Mouse (Mus musculus) urinary bladder, postnatal 10 days (tissue): ENCODE results near the gene Fam126a.

ENCODE experiments used
- DNase-seq: peaks from one replicate; pipeline ENCODE4 v3.0.0; 2022; ENCODE audit warnings: low spot score

The Fam126a gene

DNA sequence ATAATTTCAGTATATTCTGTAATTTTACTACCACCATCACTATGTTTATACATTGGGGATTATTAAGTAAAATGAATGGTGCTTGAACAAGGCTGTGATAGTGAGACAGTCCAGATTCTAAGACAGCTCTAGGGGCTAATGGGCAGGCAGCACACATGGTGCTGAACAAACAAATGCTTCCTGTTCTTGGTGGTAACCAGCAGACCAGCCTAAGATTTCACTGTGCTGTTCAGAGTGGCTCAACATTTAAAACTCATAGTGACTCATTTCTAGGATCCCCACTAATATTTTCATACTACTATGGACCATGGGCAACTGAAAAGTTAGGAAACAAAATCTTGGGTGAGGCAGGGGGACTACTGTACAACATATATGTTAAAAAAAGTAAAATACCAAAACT, 10.1 kb upstream of the Fam126a start:
- DNase-seq, result no peak

DNA sequence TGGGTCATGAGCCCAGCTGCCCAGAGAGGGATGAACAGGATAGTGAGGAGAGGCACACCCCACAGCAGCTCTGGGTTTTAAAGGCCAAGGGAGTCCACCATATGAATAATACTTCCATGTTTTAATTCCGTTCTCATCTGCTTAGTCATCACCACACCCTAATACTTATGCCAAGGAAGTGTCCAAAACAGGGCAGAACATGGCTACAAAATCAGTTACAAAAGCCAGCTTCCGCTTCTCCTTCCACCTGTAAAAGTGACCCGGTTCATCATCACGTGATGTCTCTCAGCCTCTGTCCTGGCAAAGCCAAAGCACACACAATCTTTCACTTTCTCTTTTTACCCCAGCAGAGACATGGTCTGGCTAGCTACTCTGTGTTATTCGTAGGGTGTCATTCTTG, 8.9 kb upstream of the Fam126a start:
- DNase-seq, result no peak

DNA sequence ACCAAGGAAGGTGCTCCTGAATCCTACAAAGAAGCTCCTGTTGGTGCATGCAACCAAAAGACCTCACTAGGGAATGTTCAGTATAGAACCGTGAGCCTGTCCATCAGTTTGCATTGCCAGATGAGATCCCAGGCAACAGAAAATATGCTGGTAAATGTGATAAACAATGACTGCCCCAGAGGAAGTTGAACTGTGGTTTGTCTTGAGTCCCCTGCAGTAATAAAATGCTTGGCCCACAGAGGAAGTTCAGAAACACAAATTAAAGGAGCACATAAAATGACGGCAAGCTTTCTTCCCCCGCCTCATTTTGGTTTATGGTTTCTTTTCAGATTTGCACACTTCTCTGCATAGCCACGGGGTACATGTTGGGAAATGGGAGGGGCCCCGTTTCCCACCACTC, 8.3 kb upstream of the Fam126a start:
- DNase-seq, result no peak

DNA sequence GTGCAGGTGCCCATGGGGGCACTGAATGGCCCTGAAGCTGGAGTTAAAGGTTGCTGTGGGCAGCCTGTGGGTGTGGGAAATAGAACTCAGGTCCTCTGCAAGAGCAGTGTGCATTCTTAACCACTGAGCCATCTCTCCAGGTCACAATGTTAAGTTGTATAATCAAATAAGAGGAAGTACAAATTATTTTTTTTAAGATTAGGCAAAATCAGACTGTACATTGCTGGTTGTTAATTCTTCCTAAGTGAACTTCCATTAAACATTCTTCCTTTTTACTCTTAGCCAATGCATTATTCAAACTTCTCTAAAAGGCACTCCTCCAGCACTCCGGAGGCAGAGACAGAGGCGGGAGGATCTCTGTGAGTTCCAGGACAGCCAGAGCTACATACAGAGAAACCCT, 7.7 kb upstream of the Fam126a start:
- no peak for DNase-seq

DNA sequence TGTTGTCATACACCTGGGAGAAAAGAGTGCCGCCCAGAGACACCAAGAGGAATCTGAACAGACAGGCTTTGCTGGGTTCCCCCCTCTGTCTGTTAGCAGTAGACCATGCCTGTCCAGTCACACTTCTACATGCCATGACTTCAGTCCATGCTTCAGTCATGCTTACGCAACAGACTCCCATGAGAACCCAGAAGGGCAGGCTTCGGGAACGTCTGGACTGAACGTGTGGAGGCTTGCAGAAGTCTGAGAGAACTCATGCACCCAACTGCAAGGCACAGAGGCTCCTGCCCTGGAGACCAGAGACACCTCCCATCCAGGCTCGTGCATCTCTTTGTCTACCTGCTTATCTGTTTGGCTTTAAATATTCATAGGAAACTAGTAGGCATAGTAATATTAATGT, 6.2 kb upstream of the Fam126a start:
- DNase-seq, result no peak

DNA sequence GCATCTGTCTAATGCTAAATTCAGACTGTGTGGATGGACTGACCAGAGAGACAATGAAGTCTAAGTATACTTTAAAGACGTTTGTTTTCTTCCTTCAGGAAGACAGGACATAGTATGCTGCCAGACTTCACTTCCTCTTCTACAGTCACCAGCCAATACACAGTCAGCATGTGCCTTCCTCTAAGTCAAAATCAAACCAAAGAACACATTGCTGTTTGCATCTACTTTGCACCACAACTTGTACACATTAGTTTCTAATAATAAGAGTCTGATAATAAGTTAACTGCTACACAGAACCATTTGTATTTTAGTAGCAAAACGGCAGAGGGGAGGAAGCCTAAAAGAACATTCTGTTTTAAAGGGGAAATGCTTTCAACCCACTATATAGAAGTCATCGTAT, 4.5 kb upstream of the Fam126a start:
- no peak for DNase-seq

DNA sequence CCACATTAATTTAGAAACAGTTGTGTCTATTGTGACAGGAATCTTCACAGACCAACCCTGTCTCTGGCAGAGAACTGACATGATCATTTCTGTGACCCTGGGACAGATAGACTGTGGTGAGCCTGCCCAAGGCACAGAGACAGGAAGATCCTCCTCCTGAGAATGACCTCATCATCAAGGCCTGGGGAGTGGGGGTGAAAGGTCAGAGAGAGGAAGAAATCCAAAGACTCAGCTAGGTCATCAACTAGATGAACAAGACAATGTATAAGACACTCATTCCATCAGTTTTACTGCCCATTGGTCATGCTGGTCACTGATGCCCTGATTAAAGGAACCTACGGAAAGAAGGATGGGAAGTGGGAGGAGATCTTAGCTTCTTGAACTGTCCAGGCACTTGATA, 3.6 kb upstream of the Fam126a start:
- DNase-seq, result no peak

DNA sequence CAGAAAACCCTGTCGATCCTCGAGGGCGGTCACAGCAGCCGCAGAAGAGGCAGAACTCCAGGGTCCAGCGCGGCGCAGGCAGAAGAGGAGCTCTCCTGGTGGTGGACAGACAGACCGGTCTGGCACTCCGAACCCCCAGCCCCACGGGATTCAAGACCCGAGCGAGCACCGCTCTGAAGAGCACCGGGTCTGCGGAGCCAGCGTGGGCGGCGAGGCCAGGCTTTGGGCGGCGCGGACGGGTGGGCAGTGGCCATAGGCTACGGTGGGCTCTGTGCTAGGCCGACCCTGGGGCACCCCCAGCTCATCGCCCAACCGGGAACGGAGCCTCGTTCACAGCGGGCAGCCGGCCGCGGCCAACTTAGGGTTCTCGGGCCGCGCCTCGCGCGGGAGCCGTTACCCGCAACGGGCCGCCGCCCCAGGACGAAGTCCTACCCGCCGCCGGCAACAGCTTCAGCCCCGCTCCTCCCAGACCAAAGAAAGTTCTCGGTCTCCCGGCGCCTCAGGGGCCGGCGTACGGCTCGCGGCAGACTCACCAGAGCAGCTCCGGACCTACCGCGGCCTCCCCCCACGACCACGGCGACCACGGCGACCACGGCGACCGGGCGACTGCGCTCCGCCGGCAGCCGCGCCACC, 428 bp downstream of the Fam126a start:
- DNase-seq, result no peak

DNA sequence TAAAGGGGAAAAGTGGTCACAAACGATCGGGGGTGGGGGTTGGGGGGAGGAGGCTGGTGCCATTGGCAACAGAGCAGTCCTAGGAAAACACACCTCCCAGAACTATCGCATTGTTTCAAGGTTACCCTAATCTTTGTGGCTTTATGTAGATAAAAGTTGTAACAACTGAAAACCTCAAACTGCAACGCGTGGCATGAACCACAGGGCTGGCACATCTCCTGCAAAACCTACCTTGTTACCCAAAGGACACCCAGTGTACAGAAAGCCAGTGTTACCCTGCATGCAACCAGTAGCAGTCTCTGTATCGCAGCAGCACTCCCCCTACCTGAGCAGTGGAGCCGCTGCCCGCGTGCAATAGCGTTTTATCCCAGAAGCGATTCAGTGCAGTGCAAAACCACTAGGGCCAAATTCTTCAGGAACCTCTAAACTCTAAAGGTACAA, 1.1 kb downstream of the Fam126a start:
- DNase-seq, result no peak

DNA sequence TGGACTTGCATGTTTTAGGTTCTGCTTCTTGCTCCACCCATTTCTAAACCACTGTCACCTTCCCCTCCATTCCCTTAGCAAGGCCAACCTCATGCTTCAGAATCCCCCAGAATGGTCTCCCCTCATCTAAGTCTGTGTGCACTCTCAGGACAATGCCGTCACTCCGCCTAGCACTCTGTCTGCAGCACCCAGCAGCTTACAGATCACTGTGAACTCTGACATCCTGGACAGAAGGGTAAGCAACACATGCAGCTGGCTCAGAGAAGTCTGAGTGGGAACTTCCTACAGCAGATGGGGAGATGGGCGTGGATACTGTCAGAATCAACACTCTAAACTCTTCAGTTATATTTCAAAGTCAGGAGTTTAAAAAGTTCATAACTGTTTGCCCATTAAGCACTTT, 5.5 kb downstream of the Fam126a start:
- DNase-seq, result no peak

DNA sequence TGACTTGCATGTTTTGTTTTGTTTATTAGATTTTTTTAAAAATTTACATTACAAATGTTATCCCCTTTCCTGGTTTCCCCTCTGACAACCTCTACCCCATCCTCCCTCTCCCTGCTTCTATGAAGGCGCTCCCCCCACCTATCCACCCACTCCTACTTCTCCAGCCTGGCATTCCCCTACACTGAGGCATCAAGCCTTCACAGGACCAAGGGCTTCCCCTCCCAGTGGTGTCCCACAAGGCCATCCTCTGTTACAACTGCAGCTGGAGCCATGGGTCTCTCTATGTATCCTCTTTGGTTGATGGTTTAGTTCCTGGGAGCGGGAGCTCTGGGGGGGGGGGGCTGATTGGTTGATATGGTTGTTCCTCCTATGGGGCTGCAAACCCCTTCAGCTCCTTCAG, 7.3 kb downstream of the Fam126a start:
- DNase-seq, result no peak

DNA sequence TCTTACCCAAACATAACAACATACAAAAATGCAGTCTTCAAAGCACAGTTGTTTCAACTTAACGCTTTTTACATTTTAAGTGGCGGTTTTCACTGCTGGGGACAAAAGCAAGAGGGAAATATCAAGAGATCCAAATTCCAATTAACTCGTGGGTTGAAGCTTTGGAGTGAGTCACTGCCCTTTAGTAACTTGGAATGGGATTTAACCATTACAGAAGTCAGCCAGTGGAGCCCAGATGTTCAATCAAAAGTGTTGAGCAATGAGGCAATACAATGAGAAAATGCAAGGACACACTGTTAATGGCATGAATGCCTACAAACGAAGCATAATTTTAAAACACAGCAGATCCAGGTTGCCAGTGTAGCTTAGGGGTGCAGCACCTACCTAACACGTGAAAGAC, 8.8 kb downstream of the Fam126a start:
- no peak for DNase-seq

DNA sequence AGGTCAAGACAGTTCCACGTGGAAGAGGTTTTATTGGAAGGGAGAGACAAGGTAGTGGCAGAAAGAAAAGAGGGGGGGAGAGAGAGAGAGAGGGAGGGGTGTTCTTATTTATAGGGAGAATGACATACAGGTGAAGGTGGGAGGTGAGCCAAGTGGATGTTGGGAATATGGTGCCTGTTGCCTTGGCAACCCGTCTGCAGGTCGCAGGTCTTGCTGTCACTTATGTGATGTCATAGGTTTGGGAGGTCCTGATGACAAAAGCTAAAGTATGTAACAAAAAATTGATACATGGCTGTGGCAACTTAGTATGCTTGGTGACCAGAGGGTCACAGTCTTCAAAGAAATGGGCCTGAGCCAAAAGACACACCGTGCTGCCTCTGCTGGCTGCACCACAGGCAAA, 10.1 kb downstream of the Fam126a start:
- no peak for DNase-seq

DNA sequence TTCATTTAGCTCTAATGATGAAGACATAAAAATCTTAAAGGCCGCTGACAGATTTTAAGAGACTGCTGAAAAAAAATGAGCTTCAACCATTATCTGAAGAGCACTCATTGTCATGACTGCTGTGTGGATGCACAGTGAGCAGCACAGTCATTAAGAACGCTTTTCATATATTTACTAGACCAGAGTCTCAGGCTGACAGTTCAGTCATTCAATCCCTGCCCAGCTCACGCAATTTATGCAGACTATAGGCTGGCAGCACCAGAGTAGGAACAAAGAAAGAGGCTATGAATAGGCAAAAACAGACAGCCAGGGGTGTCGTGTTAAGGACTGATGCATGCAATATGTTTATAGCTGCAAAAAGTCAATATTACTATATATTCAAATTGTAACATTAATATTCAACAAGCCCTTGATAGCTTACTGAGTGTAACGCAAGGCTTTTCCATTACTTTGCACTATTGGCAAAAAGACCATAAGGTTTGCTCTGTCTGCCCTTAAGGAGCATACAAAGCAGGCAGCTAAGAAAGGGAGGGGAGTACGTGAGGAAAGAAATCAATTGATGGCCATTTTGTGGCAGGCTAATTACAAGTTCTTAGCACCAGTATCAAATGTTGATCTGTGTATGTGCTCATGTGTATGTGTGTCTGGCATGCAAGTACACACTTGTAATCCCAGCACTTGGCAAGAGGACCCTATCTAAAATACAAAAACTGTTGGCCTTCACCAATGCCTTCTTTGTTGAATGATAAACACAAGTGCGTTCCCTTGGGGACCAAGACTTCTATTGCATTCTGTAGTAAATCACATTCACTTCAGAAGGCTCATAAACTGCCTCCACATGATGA, 10.9 kb downstream of the Fam126a start:
- no peak for DNase-seq

DNA sequence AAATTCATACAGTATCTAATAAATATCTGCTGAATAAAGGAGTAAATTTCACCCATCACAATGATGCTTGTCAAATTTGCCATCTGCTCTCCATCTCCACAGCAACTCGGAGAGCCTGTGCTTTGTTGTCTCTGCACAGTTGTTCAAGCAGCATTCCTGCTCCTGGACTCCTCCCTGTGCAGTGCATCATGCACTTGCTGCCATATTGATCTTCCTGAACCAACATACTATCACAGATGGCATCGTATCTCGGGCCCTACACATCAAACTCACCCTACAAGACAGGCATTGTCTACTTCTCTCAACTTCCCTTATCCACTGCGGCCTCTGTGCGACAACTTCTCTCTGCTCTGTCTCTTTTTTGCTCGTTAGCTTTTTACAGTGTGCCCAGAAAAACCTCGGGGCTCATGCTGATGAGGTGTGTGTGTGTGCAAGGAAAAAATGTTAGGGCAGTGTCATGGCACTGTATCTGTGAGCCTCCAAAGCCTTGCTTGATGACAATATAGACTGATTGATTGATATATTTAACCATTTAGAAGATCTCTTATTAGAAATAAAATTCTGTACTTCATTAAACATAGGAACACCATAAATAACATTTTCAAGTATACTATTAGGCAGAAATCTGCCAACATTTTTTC, 11.7 kb downstream of the Fam126a start:
- no peak for DNase-seq

DNA sequence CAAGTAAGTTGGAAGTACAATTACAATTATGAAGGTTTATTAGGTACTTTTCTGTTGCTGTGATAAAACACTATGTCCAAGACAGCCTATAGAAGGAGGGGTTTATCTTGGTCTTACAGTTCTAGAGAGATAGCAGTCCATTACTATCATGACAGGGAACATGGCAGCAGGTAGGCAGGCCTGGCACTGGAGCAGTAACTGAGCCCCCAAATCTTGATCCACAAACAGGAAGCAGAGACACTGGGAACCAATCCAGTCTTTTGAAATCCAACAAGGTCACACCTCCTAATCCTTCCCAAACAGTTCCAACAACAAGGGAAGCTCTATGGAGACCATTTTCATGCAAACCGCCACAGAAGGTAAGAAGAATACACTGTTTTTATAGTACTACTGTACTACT, 13.6 kb downstream of the Fam126a start:
- DNase-seq, result no peak

DNA sequence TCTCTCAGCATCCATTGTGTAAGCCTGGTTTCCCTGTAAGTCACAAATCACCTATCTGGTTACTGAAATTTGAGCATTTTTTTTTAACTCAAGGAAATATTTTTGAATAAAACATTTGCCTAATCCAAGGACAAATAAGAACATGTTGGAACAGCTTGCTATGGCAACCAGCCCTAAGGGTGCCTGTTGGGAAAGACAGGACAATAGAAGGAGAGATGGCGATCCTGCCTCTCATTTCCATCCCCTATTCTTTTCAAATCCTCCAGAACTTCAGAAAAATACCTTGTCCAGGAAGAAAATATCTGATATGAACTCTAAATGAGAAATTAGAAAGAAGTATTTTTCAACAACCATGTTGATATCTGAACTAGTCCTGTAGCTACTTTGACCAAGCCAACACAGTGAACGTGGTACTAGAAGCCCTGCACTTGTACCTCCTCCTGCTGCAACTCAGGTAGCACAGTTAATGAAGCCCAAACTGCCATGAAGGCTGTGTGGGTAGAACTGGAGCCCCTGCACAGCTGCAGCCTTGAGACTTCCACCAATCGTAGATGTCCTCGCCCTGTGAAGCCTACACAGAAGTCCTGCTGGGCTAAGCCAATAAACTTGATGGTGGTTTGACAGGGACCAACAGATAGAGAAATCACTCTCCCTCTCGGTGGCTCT, 17.0 kb downstream of the Fam126a start:
- DNase-seq, result no peak

DNA sequence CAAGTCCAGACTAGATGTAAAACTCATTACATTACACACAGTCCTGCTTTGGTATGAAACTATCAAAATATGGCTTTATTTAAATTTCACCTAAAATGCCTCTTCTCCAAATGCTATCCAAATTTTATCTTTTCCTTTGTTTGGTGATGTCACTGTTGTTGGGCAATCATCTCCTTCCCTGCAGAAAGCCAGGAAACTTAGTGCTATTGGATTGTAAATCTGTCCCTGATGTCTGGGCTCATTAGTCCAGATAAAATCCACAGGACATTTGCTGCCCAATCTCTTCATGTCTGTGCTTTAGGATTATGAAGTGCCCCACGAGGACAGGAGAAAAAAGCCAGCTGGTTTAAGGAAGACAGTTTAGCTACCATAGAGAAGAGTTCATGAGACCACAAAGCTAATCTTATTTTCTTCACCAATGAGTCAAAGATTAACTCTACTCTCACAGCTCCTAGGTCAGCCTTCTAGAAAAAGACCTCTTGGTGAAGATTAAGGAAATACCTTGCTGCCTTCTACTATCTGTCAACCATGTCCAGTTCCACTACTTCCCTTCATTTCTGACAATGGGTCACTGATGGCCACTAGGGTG, 31.3 kb downstream of the Fam126a start:
- no peak for DNase-seq

DNA sequence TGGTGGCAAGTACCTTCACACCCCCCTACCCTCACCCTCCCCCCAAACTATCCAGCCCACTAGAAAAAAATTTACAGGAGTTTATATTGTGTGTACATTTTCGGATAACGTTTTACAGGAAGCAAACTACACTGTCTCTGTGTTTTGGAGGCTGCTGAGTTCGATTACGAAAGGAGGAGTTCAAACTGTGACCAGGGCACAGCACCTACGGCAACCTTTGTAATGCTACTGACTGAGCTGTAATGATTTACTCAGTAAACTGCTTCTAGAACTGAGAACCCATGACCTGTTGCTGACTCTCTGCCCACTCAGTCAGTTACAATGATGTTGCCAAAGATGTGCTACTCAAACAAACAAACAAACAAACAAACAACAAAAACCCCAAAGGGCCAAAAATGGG, 34.5 kb downstream of the Fam126a start:
- DNase-seq, result no peak

DNA sequence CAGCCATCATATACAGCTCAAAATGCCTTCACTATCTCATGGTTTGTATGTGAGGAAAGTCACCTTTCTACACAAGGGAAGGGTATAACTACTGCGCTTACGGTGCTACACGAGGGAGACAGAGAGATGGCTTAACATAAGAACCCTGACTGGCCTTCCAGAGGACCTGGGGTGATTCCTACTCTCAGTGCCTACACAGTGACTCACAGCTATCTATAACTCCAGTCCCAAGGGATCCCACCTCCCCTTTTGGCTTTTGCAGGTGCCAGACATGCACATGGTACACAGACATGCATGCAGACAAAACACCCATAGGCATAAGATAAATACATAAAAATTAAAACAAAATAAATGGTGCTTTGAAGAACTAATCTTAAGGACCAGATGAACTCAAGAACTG, 35.6 kb downstream of the Fam126a start:
- no peak for DNase-seq

DNA sequence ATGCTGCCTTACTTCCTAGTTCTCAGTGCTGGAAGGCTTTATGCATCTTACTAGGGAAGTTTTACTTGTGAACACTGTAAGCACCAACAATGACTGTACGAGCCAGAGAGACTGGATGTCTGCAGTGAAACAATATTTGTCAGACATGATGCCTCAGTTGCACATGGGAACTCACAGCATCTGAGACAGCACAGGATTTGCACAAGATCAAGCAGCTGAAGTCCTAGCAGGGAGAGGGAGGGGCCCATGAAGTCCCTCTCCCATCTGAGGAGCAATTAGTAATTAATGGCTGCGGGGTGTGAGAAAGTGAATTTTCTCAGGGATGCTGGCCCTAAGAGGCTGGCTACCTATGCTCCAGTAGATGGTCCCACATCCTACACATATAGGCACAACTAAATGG, 36.3 kb downstream of the Fam126a start:
- DNase-seq, result no peak

DNA sequence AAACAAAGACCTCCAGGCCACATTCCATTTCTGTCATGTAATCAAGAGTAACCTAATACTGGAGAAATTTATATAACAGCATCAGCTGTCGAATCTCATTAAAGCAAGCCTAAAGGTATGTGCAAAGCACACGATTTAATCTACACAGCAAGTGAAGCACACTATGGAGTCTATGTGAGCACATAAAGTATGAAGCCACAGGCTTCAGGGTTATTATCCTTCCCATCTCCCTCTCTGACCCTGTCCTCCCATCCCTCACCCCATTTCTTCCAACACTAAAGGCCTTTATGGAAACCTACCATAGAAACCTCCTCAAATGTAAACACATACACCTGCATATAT, 37.0 kb downstream of the Fam126a start:
- no peak for DNase-seq
